Mouse (Mus musculus): ENCODE data around the gene Eva1b. TPM values are rescaled to one million over a fixed set of nuclear protein-coding genes. Genes with fewer than 3 reads are reported as not detected.

Eva1b gene
- polyA plus RNA-seq, 1 experiment from 2014 or later, result 30.9 TPM

GRCm38 (mm10) chr4:126120506-126120905, 27.0 kb upstream of the Eva1b start:
- ATAC-seq (ENCODE audit: extremely low read depth, insufficient number of reproducible peaks, low FRiP score, low TSS enrichment), result no peak
- H3K4me3 ChIP-seq, result no peak overlapping the region
- 93% methylated on average over 2 of the region's 2 CpGs for WGBS
- H3K4me1 ChIP-seq, result peaks cover 18% of the 10 kb centered on the region
- no peak overlapping the region for H3K27ac ChIP-seq (replicated peaks)
- H3K27me3 ChIP-seq (replicated peaks), result no peaks in the 10 kb centered on the region
- peaks cover 10% of the 10 kb centered on the region for H3K9me3 ChIP-seq
- peaks cover 54% of the 10 kb centered on the region for H3K36me3 ChIP-seq
- H3K4me2 ChIP-seq, result no peak overlapping the region
- H3K9ac ChIP-seq, result no peak overlapping the region

DNA sequence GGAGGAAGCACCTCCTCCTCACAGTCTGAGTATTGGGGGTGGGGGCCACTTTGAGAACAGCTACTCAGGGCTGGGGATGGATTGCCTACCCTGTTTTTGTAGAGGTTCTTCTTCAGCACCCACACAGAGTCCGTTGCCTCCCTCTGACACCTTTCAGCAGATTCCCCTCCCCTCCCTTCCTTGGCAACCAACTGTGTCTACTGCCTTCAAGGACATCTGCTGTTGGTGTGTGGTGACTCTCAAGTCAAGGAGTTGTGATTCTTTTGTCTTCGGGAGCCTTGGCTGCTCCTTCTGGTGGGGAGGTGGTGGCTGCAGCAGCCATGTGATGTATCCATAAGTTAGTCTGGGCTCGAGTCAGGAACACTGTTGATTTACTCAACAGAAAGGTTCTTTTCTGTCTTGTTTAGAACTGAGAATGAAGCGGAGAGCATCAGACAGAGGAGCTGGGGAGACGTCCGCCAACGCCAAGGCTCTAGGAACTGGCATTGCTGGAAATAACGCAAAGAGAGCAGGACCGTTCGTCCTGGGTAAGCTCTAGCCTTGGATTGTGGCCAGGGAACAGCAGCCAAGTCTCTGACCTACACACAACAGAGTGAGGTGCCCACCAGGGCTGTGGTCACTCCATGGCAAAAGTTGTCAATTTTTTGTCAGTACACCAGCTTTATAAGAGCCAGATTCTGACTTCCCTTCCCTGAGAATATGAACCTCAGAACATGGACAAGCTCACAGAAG, 24.1 kb upstream of the Eva1b start:
- no peak for ATAC-seq (ENCODE audit: extremely low read depth, insufficient number of reproducible peaks, low FRiP score, low TSS enrichment)
- Histone ChIP-seq H3K36me3 (peaks cover 77% of the 10 kb centered on the region), H3K27me3 (replicated peaks) (no peaks in the 10 kb centered on the region), H3K27ac (replicated peaks) (no peak overlapping the region), H3K9me3 (peaks cover 10% of the 10 kb centered on the region), H3K4me2 (no peak overlapping the region), H3K4me3 (no peak overlapping the region), H3K9ac (no peak overlapping the region), H3K4me1 (peaks cover 8% of the 10 kb centered on the region)
- WGBS, result 63% methylated on average over 10 of the region's 10 CpGs

DNA sequence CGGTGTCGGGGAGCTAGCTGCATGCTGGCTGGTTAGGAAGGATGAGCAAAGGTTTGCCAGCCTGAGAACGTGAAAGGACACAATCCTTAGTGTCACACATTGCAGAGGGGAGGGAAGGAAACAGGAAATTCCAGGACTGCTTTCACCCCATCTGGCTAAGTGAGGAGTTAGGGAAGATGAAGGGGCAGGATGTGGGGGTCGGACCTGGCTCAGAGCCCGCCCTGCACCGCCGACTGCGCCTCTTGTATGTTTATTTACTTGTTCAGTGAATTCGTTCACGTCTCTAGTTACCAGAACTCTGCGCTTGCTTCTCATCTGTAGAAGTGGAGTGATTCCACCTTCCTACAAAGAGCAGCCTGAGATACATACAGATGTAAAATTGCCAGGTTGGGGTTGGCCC, 17.0 kb upstream of the Eva1b start:
- Histone ChIP-seq H3K4me1 (peaks cover 44% of the 10 kb centered on the region), H3K9me3 (no peaks in the 10 kb centered on the region), H3K27ac (replicated peaks) (peak overlapping the region; percentile 78), H3K4me2 (peak overlapping the region; percentile 24), H3K4me3 (no peak overlapping the region), H3K9ac (no peak overlapping the region), H3K27me3 (replicated peaks) (no peaks in the 10 kb centered on the region), H3K36me3 (peaks cover 82% of the 10 kb centered on the region)
- ATAC-seq (ENCODE audit: extremely low read depth, insufficient number of reproducible peaks, low FRiP score, low TSS enrichment), result peak; percentile 35; the same call in 1 of the 2 replicates
- 57% methylated on average over 11 of the region's 11 CpGs for WGBS

GRCm38 (mm10) chr4:126131290-126132121, 16.0 kb upstream of the Eva1b start:
- Histone ChIP-seq H3K27ac (replicated peaks) (peak overlapping the region; percentile 78), H3K9me3 (no peaks in the 10 kb centered on the region), H3K4me1 (peaks cover 44% of the 10 kb centered on the region), H3K27me3 (replicated peaks) (no peaks in the 10 kb centered on the region), H3K36me3 (peaks cover 82% of the 10 kb centered on the region), H3K4me2 (no peak overlapping the region), H3K4me3 (no peak overlapping the region), H3K9ac (peak overlapping the region; percentile 21; the same call in 1 of the 2 replicates)
- 53% methylated on average over 10 of the region's 10 CpGs for WGBS
- ATAC-seq (ENCODE audit: extremely low read depth, insufficient number of reproducible peaks, low FRiP score, low TSS enrichment), result no peak

GRCm38 (mm10) chr4:126132636-126133264, 14.8 kb upstream of the Eva1b start:
- Histone ChIP-seq H3K36me3 (peaks cover 83% of the 10 kb centered on the region), H3K27me3 (replicated peaks) (no peaks in the 10 kb centered on the region), H3K4me2 (no peak overlapping the region), H3K4me3 (no peak overlapping the region), H3K4me1 (peaks cover 44% of the 10 kb centered on the region), H3K9me3 (no peaks in the 10 kb centered on the region), H3K9ac (0 out of 2 replicates have a peak overlapping the region, but pooled peaks have one; percentile 10), H3K27ac (replicated peaks) (peak overlapping the region; percentile 17)
- 76% methylated on average over 6 of the region's 6 CpGs for WGBS
- ATAC-seq (ENCODE audit: extremely low read depth, insufficient number of reproducible peaks, low FRiP score, low TSS enrichment), result no peak

DNA sequence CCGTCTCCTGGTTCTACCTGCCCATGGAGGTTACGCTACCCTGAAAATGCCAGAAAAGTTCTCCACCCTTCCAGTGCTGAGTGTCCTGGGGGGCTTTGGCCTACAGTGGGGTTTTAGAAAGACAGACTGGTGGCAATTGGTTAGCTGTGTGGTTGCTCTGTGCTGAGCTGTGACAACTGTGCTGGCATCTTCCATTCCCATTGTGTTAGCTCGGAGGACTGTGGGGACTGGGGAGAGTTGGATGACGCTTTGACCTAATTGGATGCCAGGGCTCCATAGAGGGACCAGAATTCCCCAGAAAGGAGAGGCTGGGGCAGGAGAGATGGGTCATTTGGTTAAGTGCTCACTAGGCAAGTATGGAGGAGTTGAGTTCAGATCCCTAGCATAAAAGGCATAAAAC, 13.3 kb upstream of the Eva1b start:
- ATAC-seq (ENCODE audit: extremely low read depth, insufficient number of reproducible peaks, low FRiP score, low TSS enrichment), result no peak
- H3K4me3 ChIP-seq, result no peak overlapping the region
- no peak overlapping the region for H3K27ac ChIP-seq (replicated peaks)
- H3K4me2 ChIP-seq, result no peak overlapping the region
- H3K27me3 ChIP-seq (replicated peaks), result no peaks in the 10 kb centered on the region
- H3K9ac ChIP-seq, result no peak overlapping the region
- WGBS, result 89% methylated on average over 4 of the region's 4 CpGs
- no peaks in the 10 kb centered on the region for H3K9me3 ChIP-seq
- H3K36me3 ChIP-seq, result peaks cover 83% of the 10 kb centered on the region
- peaks cover 43% of the 10 kb centered on the region for H3K4me1 ChIP-seq

- Histone ChIP-seq H3K9me3 (no peaks in the 10 kb centered on the region), H3K4me3 (no peak overlapping the region), H3K4me1 (peaks cover 39% of the 10 kb centered on the region), H3K27me3 (replicated peaks) (no peaks in the 10 kb centered on the region), H3K36me3 (peaks cover 83% of the 10 kb centered on the region), H3K9ac (no peak overlapping the region), H3K4me2 (no peak overlapping the region), H3K27ac (replicated peaks) (no peak overlapping the region)
- no peak for ATAC-seq (ENCODE audit: extremely low read depth, insufficient number of reproducible peaks, low FRiP score, low TSS enrichment)
- WGBS, result 81% methylated on average over 4 of the region's 4 CpGs
These were observed 12.9 kb upstream of the Eva1b start for GRCm38 (mm10) chr4:126134639-126135038.

- Histone ChIP-seq H3K4me1 (peaks cover 21% of the 10 kb centered on the region), H3K9me3 (no peaks in the 10 kb centered on the region), H3K27me3 (replicated peaks) (no peaks in the 10 kb centered on the region), H3K36me3 (peaks cover 75% of the 10 kb centered on the region), H3K9ac (no peak overlapping the region), H3K27ac (replicated peaks) (no peak overlapping the region), H3K4me2 (no peak overlapping the region), H3K4me3 (no peak overlapping the region)
- no peak for ATAC-seq (ENCODE audit: extremely low read depth, insufficient number of reproducible peaks, low FRiP score, low TSS enrichment)
- WGBS, result 74% methylated on average over 4 of the region's 4 CpGs
These were observed 9.8 kb upstream of the Eva1b start for GRCm38 (mm10) chr4:126137773-126138172.

DNA sequence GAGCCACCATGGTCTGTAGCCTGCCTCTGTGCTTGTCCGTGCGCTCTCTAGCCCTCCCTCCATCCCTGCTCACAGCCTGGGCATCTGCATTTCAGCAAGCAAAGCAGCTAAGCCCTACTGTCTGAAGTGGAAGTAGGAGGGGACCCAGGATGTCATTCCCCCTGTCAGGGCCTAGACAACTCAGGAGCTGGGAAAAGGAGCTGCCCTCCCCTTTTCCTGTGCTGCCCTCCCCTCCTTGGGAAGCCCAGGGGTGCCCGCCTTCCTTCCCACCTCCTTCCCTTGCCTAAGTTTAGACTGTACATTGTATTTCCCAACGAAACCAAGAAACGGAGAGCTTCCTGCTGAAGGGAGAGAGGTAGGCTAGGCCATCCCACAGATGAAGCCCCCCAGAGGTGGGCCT, 6.5 kb upstream of the Eva1b start:
- H3K27ac ChIP-seq (replicated peaks), result peak overlapping the region; percentile 58
- no peak for ATAC-seq (ENCODE audit: extremely low read depth, insufficient number of reproducible peaks, low FRiP score, low TSS enrichment)
- no peak overlapping the region for H3K4me3 ChIP-seq
- H3K27me3 ChIP-seq (replicated peaks), result no peaks in the 10 kb centered on the region
- H3K4me1 ChIP-seq, result peaks cover 13% of the 10 kb centered on the region
- no peaks in the 10 kb centered on the region for H3K9me3 ChIP-seq
- WGBS, result 46% methylated on average over 5 of the region's 5 CpGs
- no peak overlapping the region; the same call in 1 of the 2 replicates for H3K9ac ChIP-seq
- no peak overlapping the region for H3K4me2 ChIP-seq
- peaks cover 48% of the 10 kb centered on the region for H3K36me3 ChIP-seq

GRCm38 (mm10) chr4:126145396-126145795, 2.1 kb upstream of the Eva1b start:
- H3K4me3 ChIP-seq, result no peak overlapping the region
- no peak overlapping the region for H3K27ac ChIP-seq (replicated peaks)
- H3K4me2 ChIP-seq, result no peak overlapping the region
- peaks cover 5% of the 10 kb centered on the region for H3K36me3 ChIP-seq
- peaks cover 38% of the 10 kb centered on the region for H3K4me1 ChIP-seq
- WGBS, result 48% methylated on average over 4 of the region's 4 CpGs
- ATAC-seq (ENCODE audit: extremely low read depth, insufficient number of reproducible peaks, low FRiP score, low TSS enrichment), result no peak
- no peaks in the 10 kb centered on the region for H3K9me3 ChIP-seq
- no peak overlapping the region for H3K9ac ChIP-seq
- H3K27me3 ChIP-seq (replicated peaks), result peaks cover 25% of the 10 kb centered on the region

DNA sequence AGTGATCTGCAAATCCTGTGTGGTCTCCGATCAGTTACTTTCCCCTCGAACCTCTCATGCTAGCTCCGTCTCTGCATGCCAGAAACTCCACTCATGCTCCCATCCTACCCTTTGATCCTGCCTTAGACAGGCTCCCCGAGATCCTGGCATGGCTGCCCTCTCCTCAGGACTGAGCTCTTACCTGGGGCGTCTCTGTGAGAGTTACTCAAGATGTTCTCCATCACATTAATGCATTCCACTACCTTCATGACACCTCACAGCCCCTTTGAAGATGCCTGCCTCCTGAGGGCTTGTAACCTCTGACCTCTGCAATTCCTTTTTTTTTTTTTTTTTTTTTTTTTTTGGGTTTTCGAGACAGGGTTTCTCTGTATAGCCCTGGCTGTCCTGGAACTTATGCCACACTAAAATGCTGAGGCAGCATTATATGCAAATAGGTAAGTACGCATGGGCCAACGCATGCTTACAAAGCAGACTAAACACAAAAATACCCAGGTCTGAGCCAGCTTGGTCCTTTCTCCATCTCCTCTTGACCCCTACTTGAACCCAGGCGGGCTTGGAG, 491 bp upstream of the Eva1b start:
- no peak overlapping the region for H3K9ac ChIP-seq
- H3K9me3 ChIP-seq, result no peaks in the 10 kb centered on the region
- no peak for ATAC-seq (ENCODE audit: extremely low read depth, insufficient number of reproducible peaks, low FRiP score, low TSS enrichment)
- peak overlapping the region; percentile 78 for H3K4me2 ChIP-seq
- H3K27ac ChIP-seq (replicated peaks), result peak overlapping the region; percentile 93
- WGBS, result 38% methylated on average over 9 of the region's 9 CpGs
- peaks cover 46% of the 10 kb centered on the region for H3K4me1 ChIP-seq
- H3K36me3 ChIP-seq, result peaks cover 14% of the 10 kb centered on the region
- H3K27me3 ChIP-seq (replicated peaks), result peaks cover 25% of the 10 kb centered on the region
- peak overlapping the region; percentile 69; the same call in 1 of the 2 replicates for H3K4me3 ChIP-seq

All from heart, embryonic 13.5 days (tissue).